Mouse (Mus musculus) small intestine, adult 10 weeks (tissue): Measurements from ENCODE around the gene Ankrd66. TPM values are rescaled to one million over a fixed set of nuclear protein-coding genes. Genes with fewer than 3 reads are reported as not detected.

ENCODE experiments used
- polyA plus RNA-seq: library from polyadenylated mRNA; stranded (reverse); fragments of 350-450 nt; fragmentation: Illumina TruSeq; extraction: RNeasy Lipid Tissue Mini Kit (QIAGEN cat#74804); gene quantifications from one replicate; pipeline ENCODE4 v1.2.3, GENCODE M21; 2014; ENCODE audit warnings: low replicate concordance

The Ankrd66 gene
- not detected for polyA plus RNA-seq

DNA sequence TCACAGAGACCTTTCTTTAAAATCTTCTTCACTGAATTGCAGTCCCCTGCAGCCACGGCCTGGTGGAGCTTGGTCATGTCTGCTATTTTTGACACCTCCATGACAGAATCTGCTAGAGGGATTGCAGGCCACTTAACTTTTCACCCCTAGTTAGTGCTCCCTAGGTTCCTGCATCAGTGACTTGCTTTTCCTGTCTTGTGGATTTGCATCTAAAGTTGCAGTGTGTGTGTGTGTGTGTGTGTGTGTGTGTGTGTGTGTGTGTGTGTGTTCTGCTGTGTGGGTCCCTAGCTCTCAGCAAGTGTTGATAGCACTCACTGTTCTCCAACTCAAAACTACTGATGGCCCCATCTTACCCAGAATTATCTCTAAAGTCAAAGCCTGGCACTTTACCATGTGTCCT is at the start of gene Ankrd66:
Gene Ankrd66, minus strand, starts transcription at position 101 of the 400 bp plus-strand sequence.

DNA sequence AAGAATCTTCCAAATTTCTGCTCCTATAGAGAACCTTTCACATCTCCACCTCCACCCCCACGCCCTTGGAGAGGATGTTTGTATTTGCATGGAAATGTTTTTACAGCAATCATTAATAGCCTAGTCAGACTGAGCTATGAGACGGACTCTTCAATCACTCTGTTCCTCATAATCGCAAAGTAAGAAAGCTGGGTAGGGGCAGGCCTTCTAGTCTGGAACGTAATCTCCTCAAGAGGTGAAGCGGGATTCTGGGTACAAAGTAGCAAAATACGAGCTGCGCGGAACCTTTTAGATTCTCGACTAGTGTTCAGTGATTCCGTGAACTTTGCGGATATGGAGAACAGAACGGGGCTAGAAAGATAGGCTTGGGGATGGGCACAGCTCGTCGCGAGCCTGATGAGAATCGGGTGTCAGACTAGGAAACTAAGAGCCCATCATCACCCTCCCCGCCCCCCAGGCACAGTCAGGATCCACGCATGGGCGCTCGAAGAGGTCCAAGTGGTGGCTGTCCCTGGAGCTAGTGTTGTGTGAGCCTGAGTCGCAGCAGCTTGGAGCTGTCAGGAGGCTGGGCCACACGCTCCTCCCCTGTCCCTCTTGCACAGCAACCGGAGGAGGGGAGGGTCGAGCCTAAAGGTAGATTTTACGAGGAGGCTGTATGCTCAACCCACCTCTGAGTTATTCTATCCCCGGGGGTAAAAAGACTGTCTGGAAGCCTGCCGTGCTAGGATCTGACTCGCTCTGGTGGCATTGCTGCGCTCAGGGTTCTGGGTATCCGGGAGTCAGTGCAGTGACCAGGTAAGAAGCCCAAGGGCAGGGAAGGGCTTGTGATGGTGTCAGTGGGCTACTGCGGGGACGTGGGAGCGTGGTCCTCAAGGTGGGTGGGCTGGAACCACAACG is 24.8 kb upstream of the Ankrd66 start, which contains the start of gene Pla2g7:
Gene Pla2g7, plus strand, starts transcription at position 107 of the 897 bp plus-strand sequence.

DNA sequence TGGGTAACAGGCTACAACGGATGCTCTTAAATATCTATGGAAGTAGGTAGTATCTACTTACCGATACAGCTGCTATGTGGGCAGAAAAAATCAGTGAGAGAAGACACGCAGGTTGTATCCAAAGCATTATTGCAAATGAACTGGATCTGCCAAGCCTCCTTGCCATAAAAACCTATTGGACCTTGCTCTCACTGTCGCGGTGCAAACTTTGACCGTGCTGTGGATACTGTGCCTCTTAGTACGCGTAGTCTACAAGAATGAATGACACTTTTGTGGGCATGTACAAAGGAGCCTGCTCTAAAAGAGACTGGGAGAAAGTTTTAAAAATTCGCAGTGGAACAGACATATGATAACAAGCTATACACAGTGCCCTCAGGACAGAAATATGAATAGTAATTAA is 40.8 kb downstream of the Ankrd66 start, which contains the start of gene Mep1a:
Gene Mep1a, minus strand, starts transcription at position 221 of the 400 bp plus-strand sequence.

Other genes with a start within 250 kb of the Ankrd66 start
- 22.7 TPM for gene Adgrf5, start 183.2 kb downstream of the Ankrd66 start, polyA plus RNA-seq
- gene Mep1a, start 40.8 kb downstream of the Ankrd66 start, polyA plus RNA-seq = 75.8 TPM
- gene Pla2g7, start 24.5 kb upstream of the Ankrd66 start, polyA plus RNA-seq = 58.5 TPM
- not detected for gene Tdrd6, start 86.7 kb upstream of the Ankrd66 start, polyA plus RNA-seq
- gene Slc25a27, start 123.6 kb upstream of the Ankrd66 start, polyA plus RNA-seq = 1.3 TPM
- gene Cyp39a1, start 123.8 kb upstream of the Ankrd66 start, polyA plus RNA-seq = 17.9 TPM